Mouse (Mus musculus) cortical plate, adult 2 months (tissue): Measurements from ENCODE around the gene Arpp21.

Experiments
- CTCF ChIP-seq: fragments of 200-500 bp; IDR thresholded peaks from 2 replicates; pipeline ENCODE4 v1.5.1; 2011; ENCODE audit warnings: mild to moderate bottlenecking, control low read depth, low read length; ENCODE audit not compliant: insufficient read depth; ENCODE audit errors: extremely low read depth
- POLR2A ChIP-seq: fragments of 200-500 bp; IDR thresholded peaks from 2 replicates; pipeline ENCODE4 v1.6.1; 2011; ENCODE audit warnings: mild to moderate bottlenecking, low read length, control low read depth; ENCODE audit not compliant: insufficient read depth; ENCODE audit errors: extremely low read depth

- no peak for TF ChIP-seq CTCF
- TF ChIP-seq POLR2A = no peak
Measured at GRCm38 (mm10) chr9:112037732-112038131, 198.0 kb downstream of the Arpp21 start.
